Mouse (Mus musculus) bone marrow, adult 2 months (tissue): ENCODE measurements around the gene Prl2c1. TPM values are rescaled to one million over a fixed set of nuclear protein-coding genes. Genes with fewer than 3 reads are reported as not detected.
"Not testable (repeated sequence)": the region's sequence is repeated elsewhere in the genome, so short reads cannot be mapped to it uniquely, and the experiment has no call there.

Experiments used
- H3K27ac ChIP-seq: fragments of 200-500 bp; 2 replicates; pipeline ENCODE4 v1.5.1; 2012; ENCODE audit warnings: low read depth, mild to moderate bottlenecking, control low read depth, inconsistent platforms, low read length; ENCODE audit not compliant: control insufficient read depth, poor library complexity, insufficient read depth
- H3K4me1 ChIP-seq: fragments of 200-500 bp; 2 replicates; pipeline ENCODE4 v1.6.1; 2011; ENCODE audit warnings: low read length; ENCODE audit not compliant: control insufficient read depth, insufficient read depth
- H3K4me3 ChIP-seq: fragments of 200-500 bp; replicated peaks from 2 replicates; pipeline ENCODE3; 2011; ENCODE audit warnings: mild to moderate bottlenecking, low read depth, low read length, control low read depth; ENCODE audit not compliant: control insufficient read depth
- CTCF ChIP-seq: fragments of 200-500 bp; IDR thresholded peaks from 2 replicates; pipeline ENCODE4 v1.5.1; 2011; ENCODE audit warnings: low read length, control low read depth; ENCODE audit not compliant: control insufficient read depth, insufficient read depth
- POLR2A ChIP-seq: fragments of 200-500 bp; IDR thresholded peaks from 2 replicates; pipeline ENCODE4 v1.6.1; 2011; ENCODE audit warnings: low read depth, mild to moderate bottlenecking, control low read depth, low read length, borderline replicate concordance; ENCODE audit not compliant: control insufficient read depth
- WGBS: fragments of 180-500 bp; shearing (Covaris S2); methylation state at CpG from one replicate; pipeline ENCODE4 v1.1.7; 2018; 5-methylcytosine and 5-hydroxymethylcytosine counted together
- polyA plus RNA-seq: library from polyadenylated mRNA; stranded (reverse); fragments of >200 nt; gene quantifications from 2 replicates; pipeline ENCODE4 v1.2.4, GENCODE M21; 2011; ENCODE audit warnings: low replicate concordance; ENCODE audit not compliant: missing spikeins, insufficient read depth, insufficient read length

Gene Prl2c1
- polyA plus RNA-seq = not detected in 2 replicates

DNA sequence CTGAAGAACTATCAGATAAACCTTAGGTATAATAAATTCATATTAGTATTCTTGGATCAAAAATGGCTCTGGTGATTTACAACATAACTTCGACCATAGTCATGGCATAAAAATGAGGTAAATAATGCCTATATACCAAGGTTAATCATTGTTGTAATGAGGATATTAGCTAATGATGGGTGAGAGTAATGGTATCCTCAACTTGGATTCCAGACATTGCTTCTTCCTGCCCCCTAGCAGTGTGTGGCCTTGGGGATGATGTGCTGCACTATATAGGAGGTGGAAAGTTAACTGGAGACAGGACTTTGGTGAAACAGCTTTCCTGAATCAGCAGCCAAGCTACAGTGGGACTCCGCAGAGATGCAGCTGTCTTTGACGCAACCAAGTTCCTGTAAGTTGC is at the start of gene Prl2c1:
Gene Prl2c1, plus strand, starts transcription at position 301 of the 400 bp plus-strand sequence.
- H3K27ac ChIP-seq = no peak within 1 kb of the TSS
- no peaks in the 10 kb centered on the region for H3K4me1 ChIP-seq
- TF ChIP-seq POLR2A = no peak
- TF ChIP-seq CTCF = no peak
- WGBS = 82% methylated on average over 3 of the region's 3 CpGs
- H3K4me3 ChIP-seq = no peak within 1 kb of the TSS

DNA sequence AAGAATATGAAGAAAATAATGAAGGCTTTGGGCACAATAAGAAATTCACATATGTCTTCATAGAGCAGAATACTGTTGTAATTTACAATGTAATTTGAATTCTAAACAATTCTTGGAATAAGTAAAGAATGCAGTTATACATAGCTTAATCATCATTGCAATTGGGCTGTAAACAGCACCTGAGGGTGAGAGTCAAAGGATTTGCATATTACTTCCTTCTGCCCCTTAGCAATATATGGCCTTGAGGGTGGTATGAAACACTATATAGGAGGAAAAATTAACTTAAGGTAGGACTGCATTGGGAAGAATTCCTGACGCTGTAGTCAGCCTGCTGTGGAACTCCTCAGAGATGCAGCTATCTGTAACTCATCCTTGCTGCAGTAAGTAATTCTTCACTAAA is 47.8 kb upstream of the Prl2c1 start, which contains the start of gene Prl2a1:
Gene Prl2a1, plus strand, starts transcription at position 301 of the 400 bp plus-strand sequence.
- no peak for TF ChIP-seq CTCF
- Histone ChIP-seq H3K4me3 (no peak within 1 kb of the TSS), H3K4me1 (no peaks in the 10 kb centered on the region), H3K27ac (no peak within 1 kb of the TSS)
- 81% methylated on average over 1 of the region's 1 CpGs for WGBS

DNA sequence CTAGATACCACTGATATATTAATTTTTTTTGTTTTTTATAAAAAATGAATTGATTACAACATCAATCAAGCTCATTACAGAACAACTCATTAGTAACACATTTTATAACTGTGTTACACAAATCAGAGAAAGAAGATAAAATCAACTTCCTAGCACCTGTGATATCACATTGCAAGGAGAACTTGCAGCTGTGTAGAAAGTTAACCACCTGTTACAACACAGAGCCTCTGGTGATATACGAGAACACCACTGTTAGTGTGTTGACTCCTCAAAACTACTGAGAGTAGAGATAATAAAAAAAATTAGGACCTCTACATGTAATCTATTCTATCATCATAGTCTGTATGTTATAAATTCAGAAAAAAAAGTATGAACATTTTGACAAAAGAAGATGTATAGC is 46.4 kb upstream of the Prl2c1 start:
- H3K4me1 ChIP-seq = no peaks in the 10 kb centered on the region
- TF ChIP-seq CTCF (no peak), POLR2A (no peak)
- no peak overlapping the region for H3K27ac ChIP-seq
- no peak overlapping the region for H3K4me3 ChIP-seq
- WGBS = 67% methylated on average over 1 of the region's 1 CpGs

DNA sequence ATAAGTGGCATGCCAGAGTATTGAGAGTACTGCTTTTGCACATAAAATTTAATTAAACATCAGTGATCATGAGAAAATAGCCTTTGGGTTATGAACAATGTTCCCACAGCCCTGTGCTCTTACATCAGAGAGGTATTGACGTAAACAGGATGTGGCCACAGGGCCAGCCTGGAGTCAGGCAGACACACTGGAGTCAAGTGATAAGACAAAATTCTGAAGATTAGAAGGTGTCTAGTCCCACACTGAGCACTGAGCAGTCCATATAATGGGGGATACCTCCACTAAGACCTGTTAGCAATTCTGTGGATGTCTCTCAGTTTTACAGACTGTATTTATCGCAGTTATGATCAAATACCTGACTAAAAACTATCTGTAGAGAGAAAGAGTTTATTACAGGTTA is 55.1 kb downstream of the Prl2c1 start:
- 56% methylated on average over 2 of the region's 2 CpGs for WGBS
- not testable (repeated sequence) for H3K4me1 ChIP-seq, H3K27ac ChIP-seq, H3K4me3 ChIP-seq

Other genes starting within 250 kb of the Prl2c1 start
- not detected in 2 replicates for gene Prl7b1, start 238.8 kb upstream of the Prl2c1 start, polyA plus RNA-seq
- gene Prl7a1, start 206.8 kb upstream of the Prl2c1 start, polyA plus RNA-seq = not detected in 2 replicates
- not detected in 2 replicates for gene Prl7a2, start 181.3 kb upstream of the Prl2c1 start, polyA plus RNA-seq
- not detected in 2 replicates for gene Prl7d1, start 132.6 kb upstream of the Prl2c1 start, polyA plus RNA-seq
- not detected in 2 replicates for gene Prl7c1, start 68.5 kb upstream of the Prl2c1 start, polyA plus RNA-seq
- not detected in 2 replicates for gene Prl2a1, start 47.7 kb upstream of the Prl2c1 start, polyA plus RNA-seq
- not detected in 2 replicates for gene Prl4a1, start 166.9 kb downstream of the Prl2c1 start, polyA plus RNA-seq